Mouse (Mus musculus) testis, adult 2 months (tissue): ENCODE measurements around the gene Lcor.

Experiments
- CTCF ChIP-seq: fragments of 200-500 bp; IDR thresholded peaks from 2 replicates; pipeline ENCODE4 v1.5.1; 2012; ENCODE audit warnings: low read depth, mild to moderate bottlenecking, inconsistent platforms, low read length, moderate library complexity; ENCODE audit not compliant: control insufficient read depth, insufficient read depth, insufficient replicate concordance
- POLR2A ChIP-seq: fragments of 200-500 bp; IDR thresholded peaks from 2 replicates; pipeline ENCODE4 v1.6.1; 2012; ENCODE audit warnings: low read depth, mild to moderate bottlenecking, inconsistent platforms, low read length, moderate library complexity; ENCODE audit not compliant: control insufficient read depth

DNA sequence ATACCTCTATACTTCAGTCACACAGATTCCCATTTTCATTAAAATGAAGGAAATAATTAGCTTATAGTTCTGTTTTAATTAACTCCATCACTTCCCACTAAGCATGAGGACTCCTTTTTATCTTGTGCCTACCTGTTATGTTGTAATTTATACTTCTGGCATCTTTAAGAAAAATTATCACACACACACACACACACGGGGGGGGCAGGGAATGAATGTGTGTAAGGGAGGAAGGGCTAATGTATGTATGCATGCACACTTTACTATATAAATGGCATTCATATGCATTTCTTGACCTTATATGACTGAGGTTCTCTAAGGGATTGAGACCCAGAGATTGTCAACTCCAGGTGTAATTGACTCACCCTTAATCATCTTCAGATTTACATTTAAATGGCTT is 33.1 kb downstream of the Lcor start:
- TF ChIP-seq POLR2A (no peak), CTCF (no peak)
